Mouse (Mus musculus): ENCODE measurements at regions not wholly inside any gene's neighbourhood (a gene's known extent, or its start where the extent isn't known, plus 50 kb on each side); places are given as distances from the start of the nearest gene placed in this dataset.

GRCm38 (mm10) chr3:117153011-117153473, 184.3 kb upstream of the Palmd start:
- WGBS: 71% methylated on average over 2 of the region's 2 CpGs
- H3K4me2 ChIP-seq (replicated peaks): no peak overlapping the region
- no peak overlapping the region for H3K9ac ChIP-seq
- no peaks in the 10 kb centered on the region for H3K9me3 ChIP-seq
- no peak overlapping the region for H3K27ac ChIP-seq
- H3K4me3 ChIP-seq: no peak overlapping the region
- H3K36me3 ChIP-seq: no peaks in the 10 kb centered on the region
- ATAC-seq (ENCODE audit: low FRiP score, low read depth): no peak
- H3K4me1 ChIP-seq: no peaks in the 10 kb centered on the region
- H3K27me3 ChIP-seq: no peaks in the 10 kb centered on the region

DNA sequence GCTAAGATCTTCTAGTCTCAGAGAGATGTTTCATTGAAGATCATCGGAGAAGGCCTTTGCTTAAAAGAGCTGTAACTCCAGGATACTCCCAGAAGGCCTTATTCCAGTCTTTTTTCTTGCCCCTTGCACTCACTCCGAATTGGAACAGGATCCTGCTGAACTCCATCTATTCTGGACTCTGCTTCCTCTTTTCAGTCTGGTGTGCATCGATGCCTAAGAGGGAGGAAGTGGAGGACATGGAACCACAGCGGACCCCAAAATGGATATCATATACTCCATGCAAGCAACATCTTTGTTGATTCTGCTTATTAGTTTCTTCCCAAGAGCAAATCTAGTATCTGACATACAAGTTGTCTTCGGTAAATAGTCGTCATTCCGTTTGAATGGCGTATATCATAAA, 183.6 kb upstream of the Palmd start:
- WGBS: 87% methylated on average over 8 of the region's 8 CpGs
- Histone ChIP-seq H3K4me1 (no peaks in the 10 kb centered on the region), H3K27ac (no peak overlapping the region), H3K27me3 (no peaks in the 10 kb centered on the region), H3K4me3 (no peak overlapping the region), H3K9me3 (no peaks in the 10 kb centered on the region), H3K36me3 (no peaks in the 10 kb centered on the region), H3K4me2 (replicated peaks) (no peak overlapping the region), H3K9ac (no peak overlapping the region)
- ATAC-seq (ENCODE audit: low FRiP score, low read depth): no peak

- no peak for ATAC-seq (ENCODE audit: low FRiP score, low read depth)
- Histone ChIP-seq H3K4me1 (no peaks in the 10 kb centered on the region), H3K4me3 (no peak overlapping the region), H3K27me3 (no peaks in the 10 kb centered on the region), H3K9ac (no peak overlapping the region), H3K36me3 (no peaks in the 10 kb centered on the region), H3K9me3 (no peaks in the 10 kb centered on the region), H3K27ac (no peak overlapping the region), H3K4me2 (replicated peaks) (no peak overlapping the region)
- 81% methylated on average over 2 of the region's 2 CpGs for WGBS
Measured at GRCm38 (mm10) chr3:117147414-117147813, 178.6 kb upstream of the Palmd start.

DNA sequence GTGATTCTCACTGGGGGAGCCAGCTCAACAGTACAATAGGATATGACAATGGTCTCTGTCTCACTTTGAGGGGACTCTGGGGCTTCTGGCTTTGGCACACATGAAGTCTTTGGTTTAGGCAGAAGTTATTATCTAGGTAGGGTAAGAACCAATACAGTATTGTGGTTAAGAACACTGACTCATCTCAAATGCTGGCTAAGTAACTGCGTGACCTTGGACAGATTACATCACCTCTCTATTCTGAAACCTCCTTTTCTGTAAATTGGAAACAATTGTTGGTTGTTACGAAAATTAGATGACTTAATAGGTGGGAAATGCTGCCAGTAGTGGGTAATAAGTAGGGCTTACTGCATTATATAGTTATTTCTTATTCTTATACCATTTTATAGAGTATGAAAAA, 171.0 kb upstream of the Palmd start:
- 79% methylated on average over 2 of the region's 2 CpGs for WGBS
- no peaks in the 10 kb centered on the region for H3K27me3 ChIP-seq

DNA sequence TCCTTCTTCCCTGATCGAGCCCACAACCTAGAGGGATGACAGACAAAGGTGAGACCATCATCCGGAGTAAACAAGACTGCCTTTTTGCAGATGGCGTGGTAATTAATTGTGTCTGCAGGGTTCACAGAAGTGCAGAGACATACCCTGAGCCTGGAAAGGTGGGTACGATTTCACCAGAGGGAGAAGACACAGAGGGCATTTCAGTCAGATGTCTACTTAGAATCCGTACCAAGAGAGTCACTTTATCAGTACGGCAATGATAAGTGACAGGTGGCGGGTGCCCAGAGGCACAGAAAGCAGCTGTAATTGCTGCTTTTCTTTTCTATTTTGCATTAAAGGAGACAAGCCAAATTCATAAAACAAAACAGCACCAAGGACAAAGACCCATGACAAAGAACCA, 169.9 kb upstream of the Palmd start:
- no peaks in the 10 kb centered on the region for H3K4me1 ChIP-seq
- H3K4me2 ChIP-seq (replicated peaks): no peak overlapping the region
- H3K9me3 ChIP-seq: no peaks in the 10 kb centered on the region
- no peak overlapping the region for H3K27ac ChIP-seq
- no peak overlapping the region for H3K4me3 ChIP-seq
- H3K36me3 ChIP-seq: no peaks in the 10 kb centered on the region
- no peak for ATAC-seq (ENCODE audit: low FRiP score, low read depth)
- no peak overlapping the region for H3K9ac ChIP-seq
- no peaks in the 10 kb centered on the region for H3K27me3 ChIP-seq
- 78% methylated on average over 7 of the region's 7 CpGs for WGBS

More for the DNA sequence above, 171.0 kb upstream of the Palmd start:
- Histone ChIP-seq H3K27ac (no peak overlapping the region), H3K4me2 (replicated peaks) (no peak overlapping the region), H3K36me3 (no peaks in the 10 kb centered on the region), H3K4me1 (no peaks in the 10 kb centered on the region), H3K4me3 (no peak overlapping the region), H3K9me3 (no peaks in the 10 kb centered on the region), H3K9ac (no peak overlapping the region)
- ATAC-seq (ENCODE audit: low FRiP score, low read depth): no peak

- no peaks in the 10 kb centered on the region for H3K4me1 ChIP-seq
- H3K4me2 ChIP-seq (replicated peaks): no peak overlapping the region
- no peaks in the 10 kb centered on the region for H3K36me3 ChIP-seq
- H3K27ac ChIP-seq: no peak overlapping the region
- ATAC-seq (ENCODE audit: low FRiP score, low read depth): no peak
- WGBS: 72% methylated on average over 4 of the region's 4 CpGs
- no peak overlapping the region for H3K9ac ChIP-seq
- H3K27me3 ChIP-seq: no peaks in the 10 kb centered on the region
- H3K4me3 ChIP-seq: no peak overlapping the region
- no peaks in the 10 kb centered on the region for H3K9me3 ChIP-seq
Measured at GRCm38 (mm10) chr3:117132897-117133296, 164.1 kb upstream of the Palmd start.

DNA sequence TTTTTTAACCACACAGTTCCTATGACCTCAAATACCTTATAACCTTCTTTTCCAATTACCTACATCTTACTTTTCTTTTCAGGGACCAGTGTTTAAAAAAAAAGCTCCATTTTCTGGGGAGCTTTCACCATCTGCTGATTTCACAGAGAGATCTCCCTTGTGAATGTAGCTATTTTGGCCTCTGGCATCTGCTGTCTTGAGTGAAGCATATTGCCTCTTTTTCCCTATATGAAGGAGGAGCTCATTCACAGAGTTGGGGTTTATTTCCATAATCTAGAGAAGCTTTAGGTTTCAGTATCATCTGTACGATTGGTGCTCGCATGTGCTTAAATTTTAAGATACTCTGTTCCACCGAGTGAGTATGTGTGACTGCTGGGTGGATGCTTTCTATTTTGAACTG, 153.4 kb upstream of the Palmd start:
- ATAC-seq (ENCODE audit: low FRiP score, low read depth): no peak

DNA sequence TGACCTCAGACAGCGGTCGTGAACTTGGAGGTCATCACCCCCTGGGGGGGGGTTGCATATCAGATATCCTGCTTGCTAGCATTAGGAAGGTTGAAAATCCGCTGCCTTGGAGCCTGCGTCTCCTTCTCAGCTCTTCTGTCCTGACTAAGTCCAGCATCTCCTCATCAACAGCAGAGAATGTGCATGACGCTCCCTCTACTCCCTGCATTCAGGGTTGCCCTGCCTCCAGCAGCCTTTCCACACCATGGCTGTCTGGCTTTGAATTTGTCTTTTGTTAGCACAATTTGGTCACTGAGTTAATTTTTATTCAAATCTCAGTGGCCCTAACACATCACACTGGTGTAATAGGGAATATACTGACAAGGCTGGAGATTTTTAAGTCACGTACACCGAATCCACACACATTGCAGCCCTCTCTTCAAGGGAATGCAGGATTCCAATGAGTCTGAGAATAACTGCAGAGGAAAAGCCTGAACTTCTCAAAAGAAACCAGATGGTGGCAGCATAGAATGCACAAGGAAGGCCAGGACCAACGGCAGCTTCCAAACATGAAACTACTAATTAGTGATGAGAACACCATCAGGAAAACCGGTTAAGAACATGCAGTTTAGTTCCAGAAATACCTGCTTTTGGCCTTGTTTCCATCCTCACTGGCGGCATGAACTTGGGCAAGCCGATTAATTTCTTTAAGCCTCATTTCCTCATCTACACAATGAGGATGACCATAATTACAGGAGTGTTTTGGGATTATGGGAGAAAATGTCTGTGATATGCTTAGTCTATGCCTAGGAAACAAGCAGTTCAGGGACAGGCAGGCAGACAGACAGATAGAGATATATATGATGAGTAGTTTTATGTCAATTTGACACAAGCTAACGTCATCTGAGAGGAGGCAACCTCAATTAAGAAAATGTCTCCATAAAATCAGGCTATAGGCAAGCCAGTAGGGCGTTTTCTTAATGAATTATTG, 151.6 kb upstream of the Palmd start:
- Histone ChIP-seq H3K9ac (no peak overlapping the region), H3K4me1 (no peaks in the 10 kb centered on the region), H3K27me3 (no peaks in the 10 kb centered on the region), H3K27ac (no peak overlapping the region), H3K4me3 (no peak overlapping the region), H3K4me2 (replicated peaks) (no peak overlapping the region), H3K9me3 (no peaks in the 10 kb centered on the region), H3K36me3 (no peaks in the 10 kb centered on the region)
- ATAC-seq (ENCODE audit: low FRiP score, low read depth): peak; percentile 79
- 64% methylated on average over 13 of the region's 13 CpGs for WGBS

More for the DNA sequence above, 153.4 kb upstream of the Palmd start:
- Histone ChIP-seq H3K36me3 (no peaks in the 10 kb centered on the region), H3K27ac (no peak overlapping the region), H3K4me1 (no peaks in the 10 kb centered on the region), H3K9ac (no peak overlapping the region), H3K27me3 (no peaks in the 10 kb centered on the region), H3K4me2 (replicated peaks) (no peak overlapping the region), H3K4me3 (no peak overlapping the region), H3K9me3 (no peaks in the 10 kb centered on the region)
- WGBS: 88% methylated on average over 3 of the region's 3 CpGs

GRCm38 (mm10) chr3:117119576-117119975, 150.8 kb upstream of the Palmd start:
- Histone ChIP-seq H3K9ac (no peak overlapping the region), H3K27ac (no peak overlapping the region), H3K4me2 (replicated peaks) (no peak overlapping the region), H3K4me3 (no peak overlapping the region), H3K4me1 (no peaks in the 10 kb centered on the region), H3K36me3 (no peaks in the 10 kb centered on the region), H3K27me3 (no peaks in the 10 kb centered on the region), H3K9me3 (no peaks in the 10 kb centered on the region)
- ATAC-seq (ENCODE audit: low FRiP score, low read depth): no peak
- WGBS: 81% methylated on average over 5 of the region's 5 CpGs

DNA sequence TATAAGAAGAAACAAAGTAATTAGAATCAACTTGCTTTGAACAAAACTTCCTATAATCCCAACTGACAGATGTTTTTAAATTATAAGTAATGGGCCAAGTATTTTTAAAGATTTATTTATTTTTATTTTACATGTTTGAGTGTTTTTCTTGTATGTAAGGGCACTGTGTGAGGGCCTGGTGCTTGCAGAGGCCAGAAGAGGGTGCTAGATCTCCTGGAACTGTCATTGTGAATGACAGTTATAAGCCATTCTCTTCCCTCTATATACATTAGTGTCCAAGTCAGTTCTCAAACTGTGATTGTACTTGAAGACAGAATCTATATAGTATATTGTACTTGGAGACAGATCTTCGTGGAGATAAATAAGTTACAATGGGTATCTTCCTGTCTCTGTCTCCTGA, 149.1 kb upstream of the Palmd start:
- H3K4me3 ChIP-seq: no peak overlapping the region
- no peaks in the 10 kb centered on the region for H3K27me3 ChIP-seq
- ATAC-seq (ENCODE audit: low FRiP score, low read depth): no peak
- H3K9ac ChIP-seq: no peak overlapping the region
- no peaks in the 10 kb centered on the region for H3K9me3 ChIP-seq
- WGBS: 54% methylated on average over 1 of the region's 1 CpGs
- H3K4me1 ChIP-seq: no peaks in the 10 kb centered on the region
- H3K27ac ChIP-seq: no peak overlapping the region
- H3K4me2 ChIP-seq (replicated peaks): no peak overlapping the region
- H3K36me3 ChIP-seq: no peaks in the 10 kb centered on the region

DNA sequence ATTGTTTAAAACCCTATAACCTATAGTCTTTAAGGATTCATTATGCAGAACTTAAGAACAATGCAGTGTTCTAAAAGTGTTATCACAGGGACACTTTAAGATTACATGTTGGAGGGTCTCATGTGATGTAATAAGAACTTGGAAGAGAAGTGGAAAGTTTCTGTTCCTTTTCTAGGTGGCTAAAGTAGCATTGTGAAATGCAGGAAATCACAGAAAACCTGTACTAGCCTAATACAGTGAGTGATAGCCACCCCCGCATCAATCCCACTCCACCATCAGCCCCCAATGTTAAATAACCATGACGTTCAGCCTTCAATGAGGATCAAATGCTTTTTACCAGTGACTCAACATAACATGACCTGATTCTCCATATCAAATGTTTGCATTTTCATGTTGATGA, 147.4 kb upstream of the Palmd start:
- H3K36me3 ChIP-seq: no peaks in the 10 kb centered on the region
- H3K9ac ChIP-seq: no peak overlapping the region
- H3K4me2 ChIP-seq (replicated peaks): no peak overlapping the region
- H3K4me3 ChIP-seq: no peak overlapping the region
- no peaks in the 10 kb centered on the region for H3K27me3 ChIP-seq
- H3K9me3 ChIP-seq: no peaks in the 10 kb centered on the region
- H3K4me1 ChIP-seq: no peaks in the 10 kb centered on the region
- H3K27ac ChIP-seq: no peak overlapping the region
- 89% methylated on average over 2 of the region's 2 CpGs for WGBS
- no peak for ATAC-seq (ENCODE audit: low FRiP score, low read depth)

DNA sequence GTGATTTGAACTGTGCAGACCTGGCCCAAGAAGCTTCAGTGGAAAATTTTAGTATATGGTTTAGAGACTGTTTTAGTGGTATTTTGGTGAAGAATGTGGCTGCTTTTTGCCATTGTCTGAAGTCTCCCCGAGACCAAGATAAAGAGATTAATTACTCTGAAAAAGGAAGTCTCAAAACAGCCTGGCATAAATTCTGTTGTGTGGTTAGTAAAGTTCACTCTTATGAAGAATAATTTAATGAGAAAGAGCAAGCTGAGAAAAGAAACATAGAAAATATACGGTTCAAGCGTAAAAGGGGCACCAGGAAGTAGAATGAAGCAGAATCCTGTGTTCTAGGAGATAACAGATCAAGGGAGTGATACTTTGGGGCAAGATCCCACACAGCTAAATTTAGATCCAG, 144.0 kb upstream of the Palmd start:
- Histone ChIP-seq H3K27me3 (no peaks in the 10 kb centered on the region), H3K4me1 (peaks cover 17% of the 10 kb centered on the region), H3K4me2 (replicated peaks) (no peak overlapping the region), H3K4me3 (no peak overlapping the region), H3K9me3 (no peaks in the 10 kb centered on the region), H3K36me3 (no peaks in the 10 kb centered on the region), H3K9ac (no peak overlapping the region), H3K27ac (no peak overlapping the region)
- no peak for ATAC-seq (ENCODE audit: low FRiP score, low read depth)
- 88% methylated on average over 3 of the region's 3 CpGs for WGBS

DNA sequence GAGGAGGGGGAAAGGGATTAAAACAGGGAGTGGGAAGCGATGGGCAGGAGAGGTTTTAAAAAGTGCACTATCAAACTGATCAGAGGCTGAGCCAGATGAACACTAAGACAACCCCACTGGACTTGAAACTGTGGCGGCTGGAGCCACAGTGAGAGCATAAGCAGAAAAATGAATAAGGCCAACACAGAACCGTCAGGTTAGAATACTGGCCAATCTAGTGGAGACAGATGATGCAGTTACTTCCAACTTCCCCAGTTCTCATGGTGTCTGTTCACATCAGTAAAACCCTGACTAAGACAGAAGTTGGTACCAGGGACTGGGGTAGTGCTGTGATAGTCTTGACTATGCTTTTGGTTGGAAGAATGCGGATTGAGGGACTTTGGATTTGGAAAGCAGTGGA, 143.5 kb upstream of the Palmd start:
- WGBS: 97% methylated on average over 4 of the region's 4 CpGs
- no peaks in the 10 kb centered on the region for H3K9me3 ChIP-seq

More for the DNA sequence above, 143.5 kb upstream of the Palmd start:
- Histone ChIP-seq H3K4me1 (peaks cover 19% of the 10 kb centered on the region), H3K36me3 (no peaks in the 10 kb centered on the region), H3K4me2 (replicated peaks) (no peak overlapping the region), H3K4me3 (no peak overlapping the region), H3K27me3 (no peaks in the 10 kb centered on the region), H3K27ac (no peak overlapping the region), H3K9ac (no peak overlapping the region)
- ATAC-seq (ENCODE audit: low FRiP score, low read depth): no peak

Measured in limb, embryonic 13.5 days (tissue).